Mouse (Mus musculus) neural tube, embryonic 12.5 days (tissue): Measurements from ENCODE around the gene Ogfod3. TPM values are rescaled to one million over a fixed set of nuclear protein-coding genes. Genes with fewer than 3 reads are reported as not detected.
A peak's percentile ranks its signal among the peaks of the same experiment; 100 is the strongest.

Experiments used
- ATAC-seq: fragments of 200-750 bp; cut with Nextera tagmentation; 2 replicates; pipeline ENCODE4 v1.8.0; 2017; ENCODE audit warnings: low read depth, mild to moderate bottlenecking, moderate TSS enrichment, moderate library complexity; ENCODE audit not compliant: low FRiP score
- H3K27ac ChIP-seq: fragments of 300-500 bp; sonication (generic); 2 replicates; pipeline ENCODE4 v1.5.1; 2016
- H3K27me3 ChIP-seq: fragments of 300-500 bp; sonication (generic); replicated peaks from 2 replicates; pipeline ENCODE4 v1.6.1; 2016; ENCODE audit warnings: mild to moderate bottlenecking
- H3K36me3 ChIP-seq: fragments of 300-500 bp; sonication (generic); 2 replicates; pipeline ENCODE4 v1.6.1; 2016; ENCODE audit warnings: mild to moderate bottlenecking
- H3K4me1 ChIP-seq: fragments of 300-500 bp; sonication (generic); 2 replicates; pipeline ENCODE4 v1.6.1; 2016
- H3K4me2 ChIP-seq: fragments of 300-500 bp; sonication (generic); replicated peaks from 2 replicates; pipeline ENCODE4 v1.6.1; 2016; ENCODE audit warnings: mild to moderate bottlenecking
- H3K4me3 ChIP-seq: fragments of 300-500 bp; sonication (generic); 2 replicates; pipeline ENCODE4 v1.5.1; 2016
- H3K9ac ChIP-seq: fragments of 300-500 bp; sonication (generic); 2 replicates; pipeline ENCODE4 v1.6.1; 2016; ENCODE audit warnings: mild to moderate bottlenecking
- H3K9me3 ChIP-seq: fragments of 300-500 bp; sonication (generic); 2 replicates; pipeline ENCODE4 v1.6.1; 2016; ENCODE audit warnings: mild to moderate bottlenecking
- WGBS: fragments of 180-500 bp; shearing (Covaris S2); methylation state at CpG from one replicate; pipeline ENCODE4 v1.1.7; 2016; 5-methylcytosine and 5-hydroxymethylcytosine counted together
- polyA plus RNA-seq: library from polyadenylated mRNA; unstranded; fragments of >200 nt; fragmentation: Nextera tagmentation; extraction: Ambion mirVana; gene quantifications from 2 replicates; pipeline ENCODE4 v1.2.1, GENCODE M21; 2016

The Ogfod3 gene
- polyA plus RNA-seq, 1 experiment from 2014 or later: 18.2 TPM

DNA sequence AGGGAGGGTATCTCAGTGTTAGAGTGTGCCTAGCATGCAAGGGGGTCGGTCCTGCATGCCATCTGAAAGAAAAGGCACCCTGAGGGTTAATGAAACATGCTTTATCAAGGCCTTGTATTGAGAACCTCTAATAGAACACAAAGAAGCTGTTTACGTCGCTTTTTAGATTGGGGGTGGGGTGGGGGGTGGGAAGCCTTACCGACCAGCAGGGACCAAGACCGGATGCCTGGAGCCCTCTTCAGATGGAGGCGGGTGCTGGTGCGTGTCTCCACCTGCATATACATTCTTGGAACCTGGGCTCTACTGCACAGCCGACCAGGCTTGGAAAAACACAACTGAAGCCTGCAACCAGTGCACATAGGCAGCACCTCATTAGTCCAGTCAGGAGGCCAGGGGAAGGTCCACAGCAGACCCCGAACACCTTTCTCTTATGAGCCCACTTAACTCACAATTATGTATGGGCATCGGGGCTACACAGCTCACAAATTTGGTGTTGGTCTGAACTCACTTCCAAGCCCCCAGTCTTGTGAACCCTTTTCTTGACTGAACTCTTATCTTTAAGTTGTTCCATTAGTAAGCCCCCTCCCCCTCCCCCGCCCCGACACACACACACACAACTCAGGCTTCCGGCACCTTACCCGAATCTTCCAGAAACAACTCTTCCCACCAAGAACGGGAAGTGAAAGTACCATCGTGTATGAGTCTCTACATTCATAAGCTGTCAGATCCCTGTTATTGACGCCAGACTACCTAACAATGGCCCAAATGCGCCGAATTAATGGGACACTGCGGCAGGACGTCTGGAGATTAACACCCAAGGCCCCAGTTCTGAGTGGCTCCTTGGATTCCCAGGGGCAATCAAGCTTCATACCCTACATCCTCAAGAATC lies 23.9 kb upstream of the Ogfod3 start:
- H3K4me3 ChIP-seq: peak overlapping the region; percentile 73
- H3K27me3 ChIP-seq: no peaks in the 10 kb centered on the region
- H3K27ac ChIP-seq: no peak overlapping the region
- WGBS: 37% methylated on average over 21 of the region's 21 CpGs
- peaks cover 30% of the 10 kb centered on the region for H3K36me3 ChIP-seq
- no peaks in the 10 kb centered on the region for H3K9me3 ChIP-seq
- H3K4me2 ChIP-seq: peak overlapping the region; percentile 85
- peak overlapping the region; percentile 65 for H3K9ac ChIP-seq
- 0 out of 2 replicates have a peak, but pooled peaks have one; percentile 1 for ATAC-seq
- peaks cover 11% of the 10 kb centered on the region for H3K4me1 ChIP-seq

DNA sequence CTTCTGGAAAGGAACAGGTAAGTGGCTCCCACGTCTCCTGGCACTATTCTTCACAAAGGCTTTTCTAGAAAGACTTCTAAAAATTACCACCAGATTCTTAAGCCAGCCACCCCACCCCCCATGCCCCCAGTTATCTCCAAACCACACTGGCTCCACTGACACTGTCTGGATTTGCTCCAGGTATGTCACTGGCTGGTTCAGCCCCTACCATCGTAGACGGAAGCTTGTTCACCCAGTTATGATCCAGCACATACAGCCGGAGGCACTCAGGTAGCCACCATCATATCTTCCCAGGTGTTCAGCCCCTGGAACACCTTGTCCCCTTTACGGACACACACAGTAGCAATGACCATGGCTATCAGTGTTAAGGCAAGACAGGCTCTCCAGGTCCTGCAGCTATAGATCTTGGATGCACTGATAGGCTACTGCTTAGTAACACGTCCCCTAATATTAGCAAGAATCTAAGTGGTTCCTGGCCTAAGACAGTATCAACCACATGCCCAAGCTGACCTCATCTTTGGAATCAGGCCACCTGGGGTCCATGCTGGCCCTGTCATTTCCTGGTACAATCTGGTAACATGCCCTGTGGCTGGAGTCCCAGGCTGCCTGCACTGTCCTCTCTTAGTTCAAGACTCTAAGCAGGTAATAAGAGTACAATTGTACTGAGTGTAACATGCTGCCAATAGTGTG lies 17.0 kb upstream of the Ogfod3 start:
- H3K27me3 ChIP-seq: no peaks in the 10 kb centered on the region
- H3K27ac ChIP-seq: no peak overlapping the region
- H3K4me3 ChIP-seq: no peak overlapping the region
- no peaks in the 10 kb centered on the region for H3K4me1 ChIP-seq
- no peak overlapping the region for H3K4me2 ChIP-seq
- no peak for ATAC-seq
- H3K9ac ChIP-seq: no peak overlapping the region
- 93% methylated on average over 6 of the region's 6 CpGs for WGBS
- peaks cover 88% of the 10 kb centered on the region for H3K36me3 ChIP-seq
- H3K9me3 ChIP-seq: no peaks in the 10 kb centered on the region

DNA sequence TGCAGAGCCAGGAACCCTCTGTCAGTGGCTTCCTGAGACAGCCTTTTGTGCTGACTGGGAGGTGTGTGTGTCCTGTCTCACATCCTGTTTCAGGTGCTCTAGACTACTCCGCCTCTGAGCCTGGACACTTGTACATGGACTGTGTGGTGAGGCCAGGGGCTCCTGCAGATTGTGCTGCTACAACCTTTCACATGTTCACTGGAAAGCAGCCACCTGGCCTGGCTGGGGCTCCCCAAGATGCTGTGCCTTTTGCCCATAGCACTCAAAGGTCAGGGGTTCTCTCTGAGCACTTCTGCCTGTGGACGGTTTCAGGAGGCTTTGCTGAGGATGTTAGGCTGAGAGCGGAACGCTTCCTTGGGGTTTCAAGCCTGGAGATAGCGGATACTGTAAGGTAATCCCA lies 16.3 kb upstream of the Ogfod3 start:
- peaks cover 87% of the 10 kb centered on the region for H3K36me3 ChIP-seq
- no peak overlapping the region for H3K9ac ChIP-seq

DNA sequence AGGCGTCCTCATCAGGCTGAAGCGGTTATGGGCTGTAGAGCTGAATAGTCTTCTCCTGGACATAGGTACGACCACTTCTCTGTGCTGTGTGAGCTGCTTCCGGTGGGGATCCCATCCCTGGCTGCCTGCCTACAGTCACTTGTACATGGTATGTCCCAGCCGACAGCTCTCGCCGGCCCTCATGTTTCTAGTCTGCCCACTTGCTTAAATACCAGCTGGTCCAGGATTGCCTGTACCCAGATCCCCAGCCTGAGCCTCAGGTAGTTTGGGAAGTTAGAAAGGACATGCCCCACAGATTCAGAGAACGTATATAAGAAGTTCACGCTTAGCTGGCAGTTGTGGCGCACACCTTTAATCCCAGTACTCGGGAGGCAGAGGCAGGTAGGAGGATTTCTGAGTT lies 15.3 kb upstream of the Ogfod3 start:
- H3K4me3 ChIP-seq: no peak overlapping the region
- no peak overlapping the region for H3K9ac ChIP-seq
- H3K36me3 ChIP-seq: peaks cover 77% of the 10 kb centered on the region
- H3K9me3 ChIP-seq: no peaks in the 10 kb centered on the region
- no peaks in the 10 kb centered on the region for H3K27me3 ChIP-seq
- no peaks in the 10 kb centered on the region for H3K4me1 ChIP-seq
- H3K4me2 ChIP-seq: no peak overlapping the region
- ATAC-seq: no peak
- no peak overlapping the region for H3K27ac ChIP-seq
- 91% methylated on average over 11 of the region's 11 CpGs for WGBS

More for the DNA sequence above, 16.3 kb upstream of the Ogfod3 start:
- Histone ChIP-seq H3K4me2 (no peak overlapping the region), H3K4me1 (no peaks in the 10 kb centered on the region), H3K27ac (no peak overlapping the region), H3K9me3 (no peaks in the 10 kb centered on the region), H3K4me3 (no peak overlapping the region), H3K27me3 (no peaks in the 10 kb centered on the region)
- WGBS: 94% methylated on average over 5 of the region's 5 CpGs
- no peak for ATAC-seq

DNA sequence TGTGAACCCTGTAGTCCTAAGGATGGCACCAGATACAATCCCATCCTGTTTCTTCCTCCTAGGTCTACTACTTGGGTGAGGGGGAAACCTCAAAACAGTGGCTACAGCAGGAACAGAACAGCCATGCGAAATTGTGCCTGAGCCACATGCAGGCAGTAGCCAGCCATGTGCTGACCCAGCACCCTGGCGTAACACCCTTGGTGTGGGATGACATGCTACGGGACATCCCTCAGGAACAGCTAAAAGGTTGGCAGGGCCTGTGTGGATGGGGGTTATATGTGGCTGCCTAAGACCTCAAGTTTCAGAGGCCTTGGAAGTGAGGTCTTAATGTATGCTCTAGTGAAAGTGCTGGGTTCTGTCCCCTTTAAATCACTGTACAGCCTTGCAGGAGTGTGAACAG lies 12.3 kb upstream of the Ogfod3 start:
- H3K9ac ChIP-seq: no peak overlapping the region
- H3K4me2 ChIP-seq: no peak overlapping the region
- 96% methylated on average over 3 of the region's 3 CpGs for WGBS
- no peak overlapping the region for H3K4me3 ChIP-seq
- H3K4me1 ChIP-seq: no peaks in the 10 kb centered on the region
- no peak for ATAC-seq
- no peaks in the 10 kb centered on the region for H3K9me3 ChIP-seq
- no peaks in the 10 kb centered on the region for H3K27me3 ChIP-seq
- H3K27ac ChIP-seq: no peak overlapping the region
- H3K36me3 ChIP-seq: peaks cover 49% of the 10 kb centered on the region

DNA sequence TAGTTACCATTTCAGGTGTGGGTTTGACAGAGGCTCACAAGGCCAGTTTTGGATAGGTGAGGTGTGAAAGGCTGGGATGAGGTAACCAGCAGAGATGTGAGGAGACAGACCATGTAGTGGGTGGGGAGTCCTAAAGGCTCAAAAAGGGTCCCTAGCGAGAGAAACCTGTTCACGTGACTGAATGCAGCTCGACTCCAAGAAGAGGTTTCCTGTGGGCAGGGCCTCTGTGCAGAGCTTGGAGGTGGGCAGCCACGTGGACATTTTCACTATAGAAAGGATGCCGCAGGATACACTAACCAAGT lies 701 bp downstream of the Ogfod3 start:
- 0% methylated on average over 5 of the region's 5 CpGs for WGBS
- Histone ChIP-seq H3K9ac (no peak overlapping the region), H3K4me2 (peak overlapping the region; percentile 80), H3K4me3 (peak overlapping the region; percentile 75), H3K27ac (no peak overlapping the region), H3K27me3 (no peaks in the 10 kb centered on the region), H3K4me1 (peaks cover 14% of the 10 kb centered on the region; the same call in 1 of the 2 replicates), H3K36me3 (peaks cover 3% of the 10 kb centered on the region; the same call in 1 of the 2 replicates), H3K9me3 (no peaks in the 10 kb centered on the region)
- no peak for ATAC-seq

DNA sequence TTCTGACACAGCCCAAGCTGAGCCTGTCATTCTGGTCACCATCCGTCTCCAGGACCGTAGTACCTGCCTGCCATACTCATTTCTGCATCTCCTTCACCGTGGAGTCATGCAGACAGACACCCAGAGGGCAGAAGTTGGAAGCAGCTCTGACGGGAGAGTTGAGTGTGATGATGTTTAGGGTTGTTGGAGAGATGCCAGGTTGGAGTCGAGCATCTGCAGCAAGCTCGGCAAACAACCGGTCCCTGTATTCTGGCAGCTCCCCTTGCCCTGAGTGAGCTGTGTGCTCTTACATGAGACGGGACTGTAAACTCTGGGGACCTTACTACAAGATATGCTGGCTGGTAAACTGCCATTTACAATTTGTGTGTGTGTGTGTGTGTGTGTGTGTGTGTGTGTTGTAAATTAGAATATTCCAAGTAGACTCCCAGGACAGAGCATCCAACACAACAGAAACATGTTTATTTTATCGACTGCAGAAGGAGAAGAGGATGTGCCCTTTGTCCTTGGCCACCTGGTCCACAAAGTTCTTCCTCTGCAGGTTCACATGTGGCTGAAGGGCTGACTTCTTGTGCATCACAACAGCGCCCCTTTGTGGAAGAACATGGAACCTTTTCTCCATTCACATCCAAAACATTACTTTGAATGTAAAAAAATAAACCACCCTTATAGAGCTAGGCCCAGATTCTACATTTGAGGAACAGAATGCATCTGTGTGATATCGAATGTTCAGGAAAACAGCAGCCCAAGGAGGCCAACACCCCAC lies 2.9 kb downstream of the Ogfod3 start:
- ATAC-seq: no peak
- Histone ChIP-seq H3K27ac (no peak overlapping the region), H3K4me2 (no peak overlapping the region), H3K4me3 (no peak overlapping the region), H3K27me3 (no peaks in the 10 kb centered on the region), H3K4me1 (peaks cover 14% of the 10 kb centered on the region; the same call in 1 of the 2 replicates), H3K36me3 (no peaks in the 10 kb centered on the region), H3K9ac (no peak overlapping the region), H3K9me3 (no peaks in the 10 kb centered on the region)
- 70% methylated on average over 11 of the region's 11 CpGs for WGBS

DNA sequence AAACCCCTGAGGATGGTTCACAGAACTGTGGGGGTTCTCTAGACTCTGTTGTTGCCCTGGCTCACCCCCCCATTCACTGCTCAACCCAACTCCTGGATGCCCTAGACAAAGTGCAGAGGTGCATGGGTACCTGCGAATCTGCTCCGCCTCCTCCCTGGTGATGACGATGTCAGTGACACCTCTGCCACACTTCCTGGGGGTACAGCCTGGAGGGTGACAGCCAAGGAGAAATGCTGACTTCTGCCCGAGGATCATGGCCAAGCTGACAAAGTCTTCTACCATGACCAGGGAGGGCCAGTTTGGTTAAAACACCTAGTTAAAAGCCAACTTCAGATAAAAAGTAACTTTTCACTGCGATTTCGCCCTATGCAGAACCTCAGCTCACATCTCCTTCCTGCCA lies 3.7 kb downstream of the Ogfod3 start:
- Histone ChIP-seq H3K27ac (no peak overlapping the region), H3K27me3 (no peaks in the 10 kb centered on the region), H3K4me1 (peaks cover 14% of the 10 kb centered on the region; the same call in 1 of the 2 replicates), H3K36me3 (no peaks in the 10 kb centered on the region), H3K4me2 (no peak overlapping the region), H3K4me3 (no peak overlapping the region), H3K9me3 (no peaks in the 10 kb centered on the region), H3K9ac (no peak overlapping the region)
- no peak for ATAC-seq
- WGBS: 91% methylated on average over 6 of the region's 6 CpGs

DNA sequence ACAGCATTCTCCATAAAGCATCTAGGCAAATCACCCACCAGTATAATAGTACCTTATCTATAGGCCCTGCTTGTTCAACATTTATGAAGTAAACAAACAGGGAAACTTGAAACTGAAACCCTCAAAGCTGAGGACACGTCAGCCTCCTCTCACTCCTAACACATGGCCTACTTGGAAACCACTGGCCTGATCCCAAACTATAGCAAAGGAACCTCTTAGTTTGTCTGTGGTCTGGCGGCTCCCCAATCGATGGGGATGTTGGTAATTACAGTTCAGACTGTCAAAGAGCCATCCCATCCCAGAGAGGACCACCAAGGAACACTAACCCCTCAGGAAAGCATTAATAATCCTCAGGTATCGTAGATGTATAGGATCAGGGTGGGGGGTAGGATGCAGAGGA lies 4.7 kb downstream of the Ogfod3 start:
- no peak overlapping the region for H3K27ac ChIP-seq
- H3K9me3 ChIP-seq: no peaks in the 10 kb centered on the region
- no peak overlapping the region for H3K4me2 ChIP-seq
- ATAC-seq: no peak
- no peaks in the 10 kb centered on the region for H3K27me3 ChIP-seq
- no peak overlapping the region for H3K9ac ChIP-seq
- 0 out of 2 replicates have a peak, but pooled peaks cover 4% of the 10 kb centered on the region for H3K36me3 ChIP-seq
- peaks cover 8% of the 10 kb centered on the region; the same call in 1 of the 2 replicates for H3K4me1 ChIP-seq
- WGBS: 78% methylated on average over 4 of the region's 4 CpGs
- H3K4me3 ChIP-seq: no peak overlapping the region

DNA sequence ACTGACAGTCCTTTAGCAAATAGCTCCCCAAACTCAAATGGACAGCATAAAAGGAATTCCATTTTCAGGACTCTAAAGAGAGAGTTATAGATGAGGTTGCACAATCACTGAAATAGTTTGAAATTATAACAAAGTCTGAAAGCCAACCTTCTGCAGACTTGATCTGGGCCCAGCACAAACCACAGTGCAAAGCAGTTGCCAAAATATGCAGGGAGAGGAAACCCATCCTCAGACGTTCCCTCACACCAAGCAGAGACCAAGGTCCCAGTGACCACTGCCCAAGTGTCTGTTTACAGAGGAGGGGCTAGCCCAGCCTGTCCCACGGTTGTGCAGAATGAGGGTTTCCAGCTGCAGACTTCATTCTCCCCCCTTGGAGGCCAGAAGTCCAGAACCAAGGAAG lies 5.9 kb downstream of the Ogfod3 start:
- 61% methylated on average over 2 of the region's 2 CpGs for WGBS
- Histone ChIP-seq H3K27ac (no peak overlapping the region), H3K9ac (no peak overlapping the region), H3K4me3 (no peak overlapping the region), H3K9me3 (no peaks in the 10 kb centered on the region), H3K27me3 (no peaks in the 10 kb centered on the region), H3K4me2 (no peak overlapping the region), H3K4me1 (0 out of 2 replicates have a peak, but pooled peaks cover 2% of the 10 kb centered on the region), H3K36me3 (0 out of 2 replicates have a peak, but pooled peaks cover 6% of the 10 kb centered on the region)
- ATAC-seq: no peak

DNA sequence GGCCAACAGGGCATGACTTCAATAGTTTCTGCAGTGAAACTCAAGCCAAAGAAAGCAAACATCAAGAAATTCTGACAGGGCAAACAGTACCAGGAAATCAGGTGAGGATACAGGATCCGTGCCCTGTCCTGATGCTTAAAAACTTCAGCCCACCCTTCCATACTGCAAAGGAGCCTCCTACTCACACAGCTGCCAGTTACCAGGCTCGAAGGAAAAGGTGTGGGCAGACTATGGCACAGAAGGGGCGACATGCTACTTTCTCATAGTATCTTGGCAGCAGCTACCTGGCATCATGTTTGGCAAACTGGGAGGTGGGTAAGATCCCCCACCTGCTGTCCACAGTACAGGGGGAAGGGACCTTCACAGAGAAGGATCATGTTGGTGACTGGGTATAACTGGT lies 11.1 kb downstream of the Ogfod3 start:
- Histone ChIP-seq H3K9ac (no peak overlapping the region), H3K27me3 (no peaks in the 10 kb centered on the region), H3K27ac (no peak overlapping the region), H3K9me3 (no peaks in the 10 kb centered on the region), H3K4me3 (no peak overlapping the region), H3K4me2 (no peak overlapping the region), H3K36me3 (0 out of 2 replicates have a peak, but pooled peaks cover 6% of the 10 kb centered on the region), H3K4me1 (no peaks in the 10 kb centered on the region)
- ATAC-seq: no peak
- WGBS: 85% methylated on average over 3 of the region's 3 CpGs

DNA sequence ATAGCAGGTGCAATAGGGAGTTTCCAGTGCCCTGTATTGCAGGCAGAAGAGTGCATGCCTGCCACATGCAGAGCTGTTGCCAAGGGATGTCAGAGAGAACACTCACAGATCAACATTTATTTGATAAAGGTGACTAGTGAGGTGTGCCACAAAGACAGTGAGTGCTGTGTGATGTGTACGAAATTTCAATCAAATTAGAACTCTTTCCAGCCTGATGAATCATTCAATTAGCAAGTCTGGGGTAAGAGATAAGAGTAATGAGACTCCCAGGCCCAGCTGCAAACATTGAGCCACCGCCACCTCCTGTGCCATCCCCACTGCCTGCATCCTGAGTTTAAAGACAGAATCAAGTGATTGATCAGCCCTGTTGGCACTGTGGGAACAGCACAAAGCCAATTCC lies 11.8 kb downstream of the Ogfod3 start:
- no peak overlapping the region for H3K9ac ChIP-seq
- H3K36me3 ChIP-seq: 0 out of 2 replicates have a peak, but pooled peaks cover 6% of the 10 kb centered on the region
- no peaks in the 10 kb centered on the region for H3K4me1 ChIP-seq
- no peak overlapping the region for H3K4me3 ChIP-seq
- ATAC-seq: no peak
- no peaks in the 10 kb centered on the region for H3K9me3 ChIP-seq
- no peak overlapping the region for H3K4me2 ChIP-seq
- H3K27ac ChIP-seq: no peak overlapping the region
- H3K27me3 ChIP-seq: no peaks in the 10 kb centered on the region
- WGBS: 70% methylated on average over 2 of the region's 2 CpGs
